Mouse (Mus musculus): ENCODE measurements at regions not wholly inside any gene's neighbourhood (a gene's known extent, or its start where the extent isn't known, plus 50 kb on each side); places are given as distances from the start of the nearest gene placed in this dataset.

- TF ChIP-seq POLR2A (IDR thresholded peaks at IDR 0.05; ENCODE audit: extremely low read depth, insufficient read depth, low read length), result no peak
- no peak for TF ChIP-seq CTCF (IDR thresholded peaks at IDR 0.05; ENCODE audit: extremely low read depth, insufficient read depth, low read length)
These were observed 128.1 kb downstream of the Psmg1 start for GRCm38 (mm10) chr16:95862621-95863020.
